Mouse (Mus musculus) kidney, postnatal 25 days (tissue): ENCODE data around the gene Ttll11.

Source experiments
- DNase-seq, 2 experiments: peaks; one replicate each; pipeline ENCODE4 v3.0.0; 2021; ENCODE audit warnings: mixed read lengths in 2 of 2

Gene Ttll11

DNA sequence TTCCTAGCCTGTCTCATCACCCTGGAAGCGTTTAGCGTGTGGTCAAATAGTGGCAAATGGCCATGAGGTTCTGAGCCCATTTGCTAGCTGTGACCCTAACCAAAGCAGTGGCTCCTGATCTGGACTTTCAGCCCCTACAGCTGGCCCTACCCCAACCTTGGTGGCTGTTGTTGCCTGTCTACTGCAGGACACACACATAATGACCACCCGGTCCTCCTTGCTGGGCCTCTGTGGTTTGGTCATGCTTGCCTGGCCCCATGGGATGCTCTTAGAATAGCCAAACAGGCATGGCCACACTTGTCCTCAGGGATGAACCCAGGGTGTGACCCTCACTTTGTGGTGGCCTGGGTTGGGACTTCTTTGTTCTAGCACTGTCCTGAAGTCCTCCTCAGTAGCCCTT, 80.0 kb downstream of the Ttll11 start:
- no peak for DNase-seq

DNA sequence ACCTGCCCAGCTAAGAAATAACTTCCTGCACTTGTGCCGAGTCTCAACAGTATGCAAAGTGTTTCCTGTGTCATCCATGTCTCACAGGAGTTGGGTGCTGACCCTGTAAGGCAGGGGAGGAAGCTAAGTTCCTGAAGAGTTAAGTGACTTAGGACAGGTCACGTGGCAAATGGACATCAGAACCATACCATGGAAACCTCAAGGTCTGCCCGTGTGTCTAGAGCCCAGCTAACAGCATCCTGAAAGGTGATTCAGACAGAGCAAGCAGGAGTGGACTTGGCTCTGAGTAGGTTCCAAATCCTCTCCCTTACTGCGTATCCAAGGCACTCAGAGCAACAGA, 80.6 kb downstream of the Ttll11 start:
- no peak for DNase-seq

DNA sequence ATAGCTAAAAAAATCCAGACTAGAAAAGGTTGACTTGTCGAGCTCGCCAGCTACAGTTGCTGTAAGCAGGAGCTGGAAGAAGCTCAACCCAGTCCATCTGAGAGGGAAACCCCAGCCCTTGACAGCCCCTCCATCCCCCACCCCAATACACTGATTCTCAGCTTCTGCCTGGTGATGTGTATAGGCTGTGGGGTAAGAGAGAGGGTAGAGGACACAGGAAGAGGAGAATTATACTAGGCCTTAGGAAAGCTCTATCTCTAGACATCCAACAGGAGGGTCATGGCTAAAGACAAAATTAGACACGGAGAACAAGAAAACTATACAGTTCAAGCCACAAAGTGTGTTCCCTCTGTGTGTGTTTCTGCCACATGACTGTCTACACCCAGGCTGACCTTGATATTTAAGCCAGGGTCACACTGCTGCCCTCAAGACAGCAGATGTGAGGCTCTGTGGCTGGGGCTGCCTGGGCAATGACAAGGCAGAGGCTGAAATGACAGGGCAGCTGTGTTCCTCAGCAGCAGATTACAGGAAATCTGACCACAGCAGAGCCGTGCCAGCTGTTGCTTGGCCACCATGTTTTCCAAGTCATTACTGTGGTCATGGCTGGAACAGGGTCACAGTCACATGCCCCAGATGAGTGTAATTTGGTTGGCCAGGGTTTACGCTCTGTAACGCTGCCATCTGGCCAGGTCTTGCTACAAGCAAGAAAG, 81.1 kb downstream of the Ttll11 start:
- peak; percentile 5 to 42 for DNase-seq

DNA sequence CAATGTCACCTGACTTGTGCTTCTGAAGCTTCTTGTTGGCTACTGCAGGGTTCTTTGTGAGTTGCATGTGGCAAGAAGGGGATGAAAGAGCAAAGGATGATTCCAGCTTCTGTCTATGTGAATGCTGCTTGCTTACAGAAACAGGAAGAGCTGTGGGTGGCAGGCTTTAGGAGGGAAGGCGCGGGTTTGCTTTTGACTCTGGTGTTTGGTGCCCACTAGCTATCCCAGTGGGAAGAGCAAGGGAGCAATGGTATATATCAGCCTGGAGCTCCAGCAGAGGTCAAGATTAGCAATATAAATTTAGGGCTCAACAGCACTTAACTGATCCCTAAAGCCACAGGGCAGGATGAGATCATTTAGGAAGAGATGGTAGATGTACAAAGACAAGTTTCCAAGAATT, 82.6 kb downstream of the Ttll11 start:
- no peak for DNase-seq

DNA sequence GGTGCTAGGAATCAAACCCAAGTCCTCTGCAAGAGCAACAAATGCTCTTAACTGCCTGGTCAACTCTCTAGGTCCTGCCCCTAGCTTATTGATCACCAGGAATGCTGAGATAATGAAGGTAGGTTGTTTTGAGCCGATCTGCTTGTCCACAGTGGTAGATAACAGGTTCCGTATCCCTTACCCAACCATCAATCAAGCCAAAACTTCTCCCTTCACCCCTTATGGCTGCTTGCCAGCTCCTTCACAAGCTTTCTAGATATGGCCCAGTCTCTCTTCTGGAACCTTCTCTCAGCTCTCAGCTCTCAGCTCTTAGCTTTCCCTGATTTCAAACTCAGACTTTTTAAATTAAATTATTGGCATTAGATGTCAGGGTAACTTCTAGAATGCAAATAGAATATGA, 85.2 kb downstream of the Ttll11 start:
- no peak for DNase-seq

DNA sequence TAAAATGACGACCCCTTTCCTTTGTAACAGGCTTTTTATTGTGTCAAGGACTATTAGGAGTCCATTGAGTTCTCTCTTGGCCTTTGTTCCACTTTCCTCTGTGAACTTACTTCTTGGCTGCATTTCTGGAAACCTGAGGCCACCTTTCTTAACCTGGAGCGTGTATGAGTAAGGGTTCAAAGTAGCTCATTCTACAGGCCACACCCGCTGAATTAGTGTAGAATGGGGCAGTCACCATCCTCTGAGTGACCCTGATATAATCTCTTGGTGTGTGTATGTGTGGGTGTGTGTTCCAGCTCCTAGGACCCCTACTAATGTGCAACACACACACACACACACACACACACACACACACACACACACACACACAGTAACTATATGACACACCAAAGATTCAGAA, 89.1 kb downstream of the Ttll11 start:
- DNase-seq = no peak

DNA sequence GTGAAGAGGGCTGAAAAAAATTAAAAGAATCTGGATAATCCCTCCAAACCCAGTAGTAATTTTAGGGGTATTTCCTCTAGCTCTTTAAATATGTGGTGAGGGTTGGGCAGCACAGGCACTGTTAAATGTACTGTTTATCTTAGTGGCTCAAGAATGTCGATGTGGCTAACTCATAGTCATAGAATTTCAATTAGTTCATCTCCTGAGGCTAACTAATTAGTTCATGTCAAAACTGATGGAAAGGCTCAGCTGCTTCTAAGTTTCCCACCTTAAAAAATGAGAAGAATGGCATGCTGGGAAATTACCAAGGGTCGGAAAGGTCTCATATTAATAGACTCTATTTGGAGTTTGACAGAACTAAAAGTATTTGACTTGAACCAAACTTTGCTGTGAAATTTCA, 89.9 kb downstream of the Ttll11 start:
- no peak for DNase-seq

DNA sequence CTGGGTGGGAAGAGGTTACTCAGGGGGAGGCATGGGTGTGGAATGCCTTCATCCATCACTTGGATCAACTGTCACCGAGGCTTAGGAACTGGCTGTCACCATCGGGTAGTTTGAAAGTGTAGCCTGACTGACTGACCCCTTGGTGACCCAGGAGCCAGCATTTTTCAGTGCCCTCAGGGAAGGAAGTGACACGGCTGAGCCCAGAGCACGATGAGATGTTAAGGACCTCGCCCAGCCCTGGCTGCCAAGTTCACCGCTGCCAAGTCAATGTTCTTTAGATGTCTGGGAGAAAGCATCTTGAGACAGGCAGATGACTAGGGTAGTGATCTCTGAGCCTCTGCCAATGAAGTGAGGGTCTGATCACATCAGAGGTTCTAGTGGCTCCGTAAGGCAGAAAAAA, 95.4 kb downstream of the Ttll11 start:
- peak; percentile 24 to 63 for DNase-seq

DNA sequence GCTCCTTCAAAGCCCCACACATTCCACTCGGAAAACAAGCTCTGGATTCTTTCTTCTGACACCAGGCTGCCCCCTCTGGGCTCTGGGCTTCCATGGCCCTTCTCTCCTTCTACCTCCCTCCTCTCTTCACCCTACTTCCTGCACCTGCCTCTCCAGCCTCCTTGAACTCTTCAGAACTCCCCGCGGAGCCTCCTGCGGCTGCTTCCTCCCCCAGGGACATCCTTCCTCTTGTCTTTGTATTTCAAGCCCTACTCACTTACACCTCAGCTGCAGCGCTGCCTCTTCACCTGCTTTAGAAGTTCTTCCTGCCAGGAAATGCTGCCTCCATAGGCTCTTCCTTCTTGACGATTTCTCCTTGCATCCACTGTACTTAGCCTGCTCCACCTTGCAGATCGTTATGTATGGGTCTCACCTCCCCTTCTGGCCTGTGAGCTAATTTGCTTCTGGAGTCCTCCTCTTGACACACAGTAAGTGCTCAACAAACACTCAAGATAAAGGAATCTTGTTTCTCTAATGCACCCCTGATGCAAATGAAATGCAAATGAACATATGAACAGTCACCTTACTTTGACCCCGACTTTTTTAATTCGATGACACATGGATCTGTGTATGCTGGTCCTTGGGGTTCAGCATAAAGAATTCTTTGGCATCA, 97.3 kb downstream of the Ttll11 start:
- DNase-seq = no peak

DNA sequence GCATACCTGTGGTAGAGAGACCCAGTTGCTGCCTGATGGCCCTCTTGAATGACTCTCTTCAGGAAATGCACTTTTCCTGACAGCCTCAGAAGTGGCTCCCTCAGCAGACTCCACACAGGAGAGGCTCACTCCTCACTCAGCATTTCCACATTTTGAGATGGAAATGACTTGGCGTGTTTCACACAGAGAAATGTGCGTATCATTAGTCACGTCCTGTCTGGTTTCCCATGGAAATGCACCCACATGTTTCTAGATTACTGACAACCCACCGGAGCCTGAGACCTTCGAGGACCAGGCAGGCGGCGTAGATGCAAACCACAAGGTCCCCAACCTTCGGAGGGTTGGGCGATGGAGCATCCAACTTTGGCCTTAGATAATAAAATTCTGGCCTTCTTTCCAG, 97.8 kb downstream of the Ttll11 start:
- no peak for DNase-seq

DNA sequence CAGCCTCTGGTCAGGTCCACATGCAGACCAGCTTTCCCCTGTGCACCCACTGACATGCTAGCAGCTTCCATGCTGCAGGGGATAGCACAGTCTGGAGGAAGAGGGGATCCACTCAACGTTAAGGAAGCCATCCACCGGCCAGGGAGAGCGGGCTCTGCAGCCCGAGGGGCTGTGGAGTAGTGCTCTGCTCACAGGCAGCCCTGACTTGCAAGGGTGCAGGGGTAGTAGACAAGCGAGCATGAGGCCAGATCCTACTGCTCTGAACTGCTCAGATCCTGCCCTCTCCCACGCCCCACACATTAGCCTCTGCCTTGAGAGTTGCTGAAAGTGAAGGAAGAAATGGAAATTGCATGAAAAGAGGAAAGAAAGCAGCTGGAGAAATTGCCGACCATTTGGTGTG, 99.4 kb downstream of the Ttll11 start:
- DNase-seq = no peak

DNA sequence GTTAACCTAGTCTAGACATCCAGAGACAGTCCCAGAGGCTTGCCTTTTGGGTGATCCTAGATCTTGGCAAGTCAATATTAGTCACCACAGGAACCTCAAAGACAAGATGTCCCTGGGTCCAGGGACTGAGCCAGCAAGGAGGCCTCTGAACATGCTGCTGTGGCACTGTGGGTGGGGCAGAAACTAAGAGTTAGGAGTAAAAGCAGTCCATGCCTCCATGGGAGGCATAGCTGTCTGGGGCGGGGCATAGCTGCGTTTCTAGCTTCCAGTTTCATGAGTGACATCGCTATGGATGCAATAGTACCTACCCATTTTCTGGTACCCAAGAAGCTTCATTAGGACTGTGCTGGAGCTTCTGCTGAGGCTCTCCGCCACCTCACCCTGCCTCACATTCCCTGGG, 99.8 kb downstream of the Ttll11 start:
- DNase-seq = no peak

DNA sequence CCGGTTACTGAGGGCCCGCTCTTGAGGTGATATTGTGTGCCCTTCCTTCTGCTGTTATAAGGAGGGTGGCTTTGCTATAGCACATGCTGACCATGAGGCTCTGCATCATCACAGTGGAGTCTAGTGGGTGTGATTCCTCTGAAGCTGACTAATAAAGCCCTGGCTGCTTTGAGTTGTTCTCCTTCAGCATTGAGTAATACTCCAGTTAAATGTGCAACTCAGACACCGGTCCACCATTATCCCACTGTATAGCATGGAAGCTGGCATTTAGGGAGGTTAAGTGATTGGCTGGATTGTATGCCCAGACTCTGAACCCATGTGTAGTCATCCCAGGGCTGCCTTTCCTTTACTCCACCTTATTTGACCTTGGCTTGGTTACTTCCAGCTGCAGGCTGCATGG, 101.2 kb downstream of the Ttll11 start:
- DNase-seq = no peak

DNA sequence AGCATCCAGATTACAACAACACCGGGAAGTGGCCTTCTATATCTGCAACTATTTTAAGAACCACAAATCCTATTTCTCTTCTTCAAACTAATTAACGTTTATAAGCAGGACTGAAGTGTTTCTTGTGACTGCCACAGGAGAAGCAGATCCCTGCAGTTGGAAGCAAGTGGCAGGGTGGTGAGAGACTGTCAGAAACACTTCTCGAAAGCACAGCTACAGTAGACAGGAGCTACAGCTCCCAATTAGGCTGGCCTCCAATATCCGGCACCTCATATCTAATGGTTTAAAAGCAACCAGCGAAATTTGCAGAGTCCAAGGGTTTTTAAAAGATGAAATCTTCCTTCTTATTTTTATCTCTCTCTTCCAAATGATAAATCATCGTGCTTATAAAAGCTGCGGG, 104.1 kb downstream of the Ttll11 start:
- no peak for DNase-seq

DNA sequence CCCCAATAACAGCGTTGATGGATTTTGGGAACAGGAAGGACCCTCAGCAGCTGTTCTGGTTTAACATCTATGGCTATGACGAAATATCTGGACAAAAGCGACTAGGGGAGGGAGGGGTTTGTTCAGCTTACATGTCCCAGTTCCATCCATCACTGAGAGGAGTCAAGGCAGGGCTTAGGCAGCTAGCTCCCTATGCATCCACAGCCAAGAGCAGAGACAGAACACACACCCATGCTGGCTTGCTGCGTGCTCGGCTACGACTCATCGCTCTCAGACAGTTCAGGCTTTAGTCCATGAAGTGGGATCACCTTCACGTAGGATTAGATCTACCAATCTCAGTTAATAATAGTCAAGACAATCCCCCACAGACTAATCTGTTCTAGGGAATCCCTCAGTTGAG, 105.3 kb downstream of the Ttll11 start:
- DNase-seq = no peak

DNA sequence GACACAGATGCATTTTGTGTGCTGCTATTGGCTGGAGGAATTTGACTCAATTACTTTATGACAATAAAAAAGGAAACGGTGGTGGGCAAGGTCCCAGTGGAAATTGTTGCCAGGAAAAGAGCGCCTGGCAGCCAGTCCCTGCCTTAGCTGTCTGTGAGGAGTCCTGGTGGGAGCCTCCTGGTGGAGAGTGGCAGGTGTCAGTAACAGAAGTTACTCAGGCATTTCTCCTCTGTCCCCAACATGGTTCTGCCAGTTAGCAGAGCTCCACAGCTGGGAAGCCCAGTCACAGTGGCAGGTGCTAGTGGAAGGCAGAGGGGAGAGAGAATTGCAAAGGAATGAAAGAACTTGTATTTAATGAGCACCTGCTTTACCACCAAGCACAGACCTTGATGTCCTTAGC, 110.5 kb downstream of the Ttll11 start:
- DNase-seq = no peak

DNA sequence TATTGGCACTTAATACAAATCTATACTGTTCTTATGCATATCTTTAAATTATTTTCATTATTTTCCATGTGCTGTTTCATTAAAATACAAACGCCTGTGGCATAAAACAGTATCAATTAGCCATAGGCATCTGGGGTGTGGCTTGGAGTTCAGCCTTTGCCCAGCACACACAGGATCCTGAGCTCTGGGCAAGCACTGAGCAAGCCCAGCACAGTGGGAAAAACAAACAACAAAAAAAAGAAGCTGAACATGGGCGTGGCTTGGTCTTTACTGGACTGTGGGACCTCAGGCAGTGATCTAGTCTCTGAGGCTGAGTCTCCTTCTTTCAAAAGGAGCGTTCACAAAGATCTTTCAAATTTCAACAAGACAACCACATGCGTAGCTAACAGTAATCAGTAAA, 116.4 kb downstream of the Ttll11 start:
- no peak for DNase-seq

DNA sequence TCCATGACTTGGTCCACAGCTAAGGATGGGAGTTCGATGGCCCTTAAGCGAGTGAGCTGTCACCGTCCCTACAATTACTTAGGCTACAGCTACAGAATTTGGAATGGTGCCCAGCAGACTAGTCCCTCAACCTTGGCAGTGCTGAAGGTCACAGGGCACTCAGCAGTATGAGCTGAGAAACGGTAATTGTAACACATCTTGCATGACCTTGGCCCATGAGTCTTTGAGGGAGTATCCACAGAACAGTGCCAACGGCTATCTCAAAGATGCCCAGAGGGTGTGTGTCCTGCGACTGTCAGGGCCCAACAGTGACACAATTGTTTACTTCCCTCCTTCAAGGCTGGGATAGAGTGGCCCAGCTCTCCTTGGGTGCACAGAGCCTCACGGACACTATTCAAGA, 118.5 kb downstream of the Ttll11 start:
- DNase-seq = no peak

DNA sequence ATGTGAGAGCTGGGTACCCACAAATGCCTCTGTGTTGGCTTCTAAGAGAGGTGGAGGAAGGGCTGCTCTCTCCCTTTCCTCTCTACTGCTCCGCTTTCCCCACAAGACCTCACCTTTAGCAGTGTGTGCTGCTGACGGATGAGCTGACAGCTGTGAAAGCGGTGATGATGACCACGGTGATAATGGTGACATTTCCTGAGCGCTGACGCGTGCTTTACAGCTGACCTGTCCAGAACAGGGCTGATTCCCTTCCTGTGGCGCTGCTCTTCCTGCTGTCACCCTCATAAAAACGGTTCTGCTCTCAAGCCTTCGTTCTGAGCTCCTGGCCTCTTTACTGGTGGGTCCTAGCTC, 119.3 kb downstream of the Ttll11 start:
- no peak for DNase-seq

DNA sequence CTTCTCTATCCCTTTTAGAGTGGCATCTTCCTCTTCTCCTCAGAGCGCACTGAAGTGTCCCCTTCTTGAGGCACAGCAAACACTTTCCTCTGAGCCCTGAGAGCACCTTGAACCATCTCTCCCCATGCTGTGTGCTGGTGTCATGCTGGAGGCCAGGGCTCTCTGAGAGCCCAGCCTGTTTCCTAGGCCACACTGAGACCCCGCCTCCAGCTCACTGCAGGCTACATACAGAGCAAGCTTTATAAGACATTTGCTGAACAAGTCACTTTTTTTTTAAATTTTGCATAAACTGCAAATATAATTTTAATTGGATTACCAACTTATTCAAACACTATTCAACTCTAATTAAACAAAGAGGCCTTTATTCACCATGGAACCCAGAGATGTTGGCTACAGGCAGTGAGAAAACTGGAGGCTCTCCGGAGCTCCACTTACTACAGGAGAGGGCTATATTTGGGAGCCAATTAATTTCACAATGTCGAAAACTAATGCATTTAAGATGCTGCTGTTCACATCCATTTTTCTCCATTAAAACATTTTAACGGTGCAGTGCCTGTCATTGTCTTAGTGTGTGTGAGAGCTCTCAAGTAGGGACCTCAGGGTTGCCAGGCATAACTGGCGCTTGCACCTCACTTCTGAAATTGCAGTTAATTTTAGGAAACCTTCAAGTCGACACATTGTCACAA, 119.9 kb downstream of the Ttll11 start:
- no peak for DNase-seq

DNA sequence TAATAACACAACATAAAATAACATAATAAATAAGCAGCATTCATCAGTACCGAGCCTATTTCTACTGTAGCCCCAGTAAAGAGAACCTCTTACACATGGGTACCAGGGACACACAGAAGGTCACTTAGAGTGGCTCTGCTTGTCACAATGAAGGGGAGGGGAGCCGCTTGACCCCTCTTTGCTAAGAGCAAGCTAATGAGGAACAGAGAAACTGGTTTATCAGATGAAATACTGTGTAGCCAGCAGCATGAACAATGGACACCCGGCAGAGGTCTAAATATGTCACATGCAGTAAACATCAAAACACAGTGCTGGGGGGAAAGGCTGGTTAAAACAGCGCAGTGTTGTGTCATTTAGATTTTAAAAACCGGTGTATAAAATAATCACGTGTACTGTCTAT, 121.4 kb downstream of the Ttll11 start:
- no peak for DNase-seq

DNA sequence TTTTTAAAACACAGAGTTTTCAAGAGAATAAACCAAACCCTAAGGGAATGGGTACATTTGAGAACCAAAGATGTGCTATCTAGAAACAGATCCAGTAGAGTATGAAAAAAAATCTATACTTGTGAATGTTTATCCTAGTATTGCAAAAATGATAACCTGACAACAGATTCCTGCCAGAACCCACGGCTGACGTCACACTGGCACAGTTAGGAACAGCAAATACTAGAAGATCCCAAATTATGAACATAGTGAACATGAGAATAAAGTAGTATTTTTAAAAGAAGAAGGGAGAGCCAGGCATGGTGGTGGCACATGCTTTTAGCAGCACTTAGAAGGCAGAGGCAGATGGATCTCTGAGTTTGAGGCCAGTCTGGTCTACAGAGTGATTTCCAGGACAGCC, 122.8 kb downstream of the Ttll11 start:
- no peak for DNase-seq

DNA sequence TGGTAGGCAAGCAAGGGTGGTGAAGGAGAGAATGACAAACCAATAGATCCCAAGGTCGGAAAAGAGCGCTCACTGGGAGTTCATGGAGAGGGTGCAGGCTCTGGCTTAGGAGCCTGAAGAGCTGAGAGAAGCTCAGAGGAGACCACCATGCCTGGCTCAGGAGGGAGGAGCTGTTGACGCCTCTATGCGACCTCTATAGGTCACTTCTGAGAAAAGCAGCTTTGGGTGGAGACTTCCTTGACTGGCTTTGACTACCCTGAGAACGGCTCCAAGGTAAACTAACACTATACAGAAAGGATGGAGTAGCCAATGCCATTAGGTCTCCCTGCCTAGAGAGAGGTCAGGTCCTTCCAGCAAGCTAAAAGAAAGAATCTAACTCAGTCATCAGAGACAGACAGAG, 124.8 kb downstream of the Ttll11 start:
- DNase-seq = no peak

DNA sequence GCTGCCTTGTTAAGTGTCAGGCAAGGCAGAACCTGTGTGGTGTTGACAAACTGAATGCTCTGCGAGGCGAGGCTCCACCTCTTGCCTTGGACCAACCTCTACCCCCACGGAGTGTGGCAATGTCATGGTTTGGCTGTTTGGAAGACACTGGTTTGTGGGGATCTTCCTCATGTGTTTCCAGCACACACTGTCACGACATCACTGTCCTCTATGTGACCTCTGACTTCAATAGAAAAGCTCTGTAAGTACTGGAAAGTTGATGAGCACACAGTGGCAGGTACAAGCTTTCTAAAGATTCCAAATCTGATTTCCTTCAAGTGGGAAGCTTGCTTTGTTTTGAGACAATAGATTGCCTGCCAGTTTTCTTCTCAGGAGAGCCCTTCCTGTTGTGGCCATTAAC, 126.7 kb downstream of the Ttll11 start:
- no peak for DNase-seq

DNA sequence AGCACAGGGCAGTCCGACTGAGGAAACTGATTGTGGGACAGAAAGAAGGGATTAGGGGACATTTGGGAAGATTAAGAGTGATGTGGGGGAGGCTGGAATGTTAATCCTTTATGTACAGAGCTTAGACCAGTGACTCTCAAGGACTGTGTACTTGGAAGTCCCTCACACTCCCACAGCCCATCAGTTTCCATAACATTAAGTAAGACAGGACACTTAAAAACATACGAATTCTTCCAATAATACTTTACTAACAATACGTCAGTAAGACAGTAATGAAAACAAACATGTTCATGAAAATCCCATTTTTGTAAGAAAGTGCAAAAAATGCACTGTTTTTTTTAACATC, 127.6 kb downstream of the Ttll11 start:
- DNase-seq = no peak
